Mouse (Mus musculus): ENCODE measurements at regions not wholly inside any gene's neighbourhood (a gene's known extent, or its start where the extent isn't known, plus 50 kb on each side); places are given as distances from the start of the nearest gene placed in this dataset.

DNA sequence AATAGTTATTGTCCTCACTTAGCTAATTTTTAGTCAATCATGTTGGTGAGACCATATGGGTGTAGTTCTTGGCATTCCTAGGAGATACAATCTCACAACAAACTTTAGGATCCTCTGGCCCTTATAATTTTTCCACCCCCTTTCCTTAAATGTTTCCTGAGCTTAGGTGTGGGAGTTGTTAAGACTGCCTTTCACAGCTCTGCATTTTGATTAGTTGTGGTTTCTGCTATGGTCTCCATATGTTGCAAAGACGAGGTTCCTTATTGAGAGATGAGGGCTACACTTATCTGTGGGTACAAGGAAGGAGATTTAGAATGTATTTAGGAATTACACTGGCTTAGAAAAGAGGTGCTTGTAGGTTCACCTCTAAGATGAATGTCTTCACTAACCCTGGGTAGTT, 237.1 kb upstream of the Eif4g2 start:
- TF ChIP-seq CTCF (IDR thresholded peaks at IDR 0.05), result no peak
- no peak for TF ChIP-seq EP300 (IDR thresholded peaks at IDR 0.05; ENCODE audit: insufficient read depth, low read depth, low read length)
- TF ChIP-seq POLR2A (IDR thresholded peaks at IDR 0.05; ENCODE audit: insufficient read depth, low read depth, low read length), result no peak
